Mouse (Mus musculus): ENCODE measurements around the gene Apcs. TPM values are rescaled to one million over a fixed set of nuclear protein-coding genes. Genes with fewer than 3 reads are reported as not detected.

Gene Apcs
- polyA plus RNA-seq (2012; rRNA removed), result not detected in 2 replicates

DNA sequence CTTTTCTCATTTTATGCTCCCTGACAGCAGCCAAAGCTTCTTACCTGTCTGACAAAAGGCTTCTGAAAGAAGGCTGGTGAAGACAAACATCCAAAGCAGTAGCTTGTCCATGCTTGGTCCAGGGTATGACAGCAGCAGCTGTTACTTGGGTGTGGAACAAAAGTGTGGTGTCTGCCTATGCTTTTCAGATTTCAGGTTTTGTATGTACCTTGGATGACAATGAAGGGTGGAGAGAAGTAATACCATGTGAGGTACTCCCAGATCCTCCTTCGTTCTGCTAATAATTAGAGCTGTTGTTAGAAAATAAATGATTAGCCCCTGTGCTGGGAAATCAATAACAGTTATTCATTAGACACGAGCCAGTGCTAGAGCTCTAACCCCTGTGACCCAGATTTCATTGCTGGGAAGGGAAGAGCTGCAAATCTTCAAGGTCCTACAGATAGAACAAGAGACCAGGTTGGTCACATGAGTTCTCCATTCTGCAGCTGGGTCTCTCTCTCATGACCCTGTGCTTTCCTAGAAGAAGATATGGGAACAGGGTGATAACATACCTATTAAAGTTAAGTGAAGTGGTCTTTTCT lies at the start of gene Apcs:
Gene Apcs (minus strand): TSS at position 265 of the 581 bp plus-strand sequence.
- Histone ChIP-seq H3K27me3 (ENCODE audit: control insufficient read depth, insufficient read depth, low read length) (no peaks in the 10 kb centered on the region), H3K4me3 (ENCODE audit: control insufficient read depth, low read depth, low read length) (no peak within 1 kb of the TSS), H3K36me3 (ENCODE audit: control insufficient read depth, insufficient read depth, low read length) (no peaks in the 10 kb centered on the region), H3K4me1 (ENCODE audit: control insufficient read depth, insufficient read depth, low read length) (no peaks in the 10 kb centered on the region), H3K27ac (ENCODE audit: control insufficient read depth, insufficient read depth, low read depth, low read length) (no peak within 1 kb of the TSS)
- TF ChIP-seq POLR2A (IDR thresholded peaks at IDR 0.05; ENCODE audit: control insufficient read depth, low read depth, low read length), result no peak

DNA sequence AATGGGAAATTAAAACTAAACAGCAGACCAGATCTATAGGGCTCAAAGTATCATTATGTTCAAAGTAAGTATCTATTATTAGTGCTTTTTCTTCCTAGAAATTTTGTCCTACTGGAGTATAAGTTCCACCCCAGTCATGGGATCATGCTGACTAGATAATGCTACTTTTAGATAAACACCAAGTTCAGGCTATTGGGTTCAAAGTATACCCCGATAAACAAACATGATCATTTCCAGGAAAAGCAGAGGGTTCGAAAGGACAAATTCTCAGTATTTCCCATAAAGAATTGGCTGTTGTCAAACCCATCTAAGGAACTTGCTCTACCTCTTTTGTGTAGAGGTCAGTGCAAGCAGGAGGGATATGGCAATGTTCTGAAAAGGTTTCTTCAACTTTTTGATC lies 37.4 kb upstream of the Apcs start:
- Histone ChIP-seq H3K27ac (ENCODE audit: control insufficient read depth, insufficient read depth, low read depth, low read length) (no peak overlapping the region), H3K36me3 (ENCODE audit: control insufficient read depth, insufficient read depth, low read length) (no peaks in the 10 kb centered on the region), H3K4me3 (ENCODE audit: control insufficient read depth, low read depth, low read length) (no peak overlapping the region), H3K27me3 (ENCODE audit: control insufficient read depth, insufficient read depth, low read length) (no peaks in the 10 kb centered on the region), H3K4me1 (ENCODE audit: control insufficient read depth, insufficient read depth, low read length) (no peaks in the 10 kb centered on the region)
- no peak for TF ChIP-seq POLR2A (IDR thresholded peaks at IDR 0.05; ENCODE audit: control insufficient read depth, low read depth, low read length)
- no peak for TF ChIP-seq CTCF (IDR thresholded peaks at IDR 0.05; ENCODE audit: control insufficient read depth, insufficient read depth, insufficient replicate concordance, low read depth, low read length)

DNA sequence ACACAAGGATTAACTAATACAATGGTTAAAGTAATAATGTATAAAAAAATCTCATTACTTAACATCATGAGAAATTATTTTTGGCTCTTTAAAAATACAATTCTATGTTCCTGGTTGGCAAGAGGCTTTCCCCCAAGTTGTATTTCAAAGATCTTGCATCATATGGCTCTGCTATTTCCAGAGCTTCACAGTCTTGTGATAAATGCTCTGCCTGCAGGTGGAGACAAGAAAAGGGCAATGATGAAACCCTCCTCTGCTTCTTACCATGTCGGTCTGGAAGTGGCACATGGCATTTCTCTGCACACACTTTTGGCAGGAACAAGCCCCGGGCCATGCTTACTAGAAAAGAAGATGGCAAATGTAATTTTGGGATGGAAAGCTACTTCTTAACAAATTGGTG lies 23.6 kb upstream of the Apcs start:
- no peak overlapping the region for H3K27ac ChIP-seq (ENCODE audit: control insufficient read depth, insufficient read depth, low read depth, low read length)
- no peak for TF ChIP-seq CTCF (IDR thresholded peaks at IDR 0.05; ENCODE audit: control insufficient read depth, insufficient read depth, insufficient replicate concordance, low read depth, low read length)
- TF ChIP-seq POLR2A (IDR thresholded peaks at IDR 0.05; ENCODE audit: control insufficient read depth, low read depth, low read length), result no peak
- no peaks in the 10 kb centered on the region for H3K36me3 ChIP-seq (ENCODE audit: control insufficient read depth, insufficient read depth, low read length)
- no peaks in the 10 kb centered on the region for H3K4me1 ChIP-seq (ENCODE audit: control insufficient read depth, insufficient read depth, low read length)
- H3K4me3 ChIP-seq (ENCODE audit: control insufficient read depth, low read depth, low read length), result no peak overlapping the region
- H3K27me3 ChIP-seq (ENCODE audit: control insufficient read depth, insufficient read depth, low read length), result no peaks in the 10 kb centered on the region

DNA sequence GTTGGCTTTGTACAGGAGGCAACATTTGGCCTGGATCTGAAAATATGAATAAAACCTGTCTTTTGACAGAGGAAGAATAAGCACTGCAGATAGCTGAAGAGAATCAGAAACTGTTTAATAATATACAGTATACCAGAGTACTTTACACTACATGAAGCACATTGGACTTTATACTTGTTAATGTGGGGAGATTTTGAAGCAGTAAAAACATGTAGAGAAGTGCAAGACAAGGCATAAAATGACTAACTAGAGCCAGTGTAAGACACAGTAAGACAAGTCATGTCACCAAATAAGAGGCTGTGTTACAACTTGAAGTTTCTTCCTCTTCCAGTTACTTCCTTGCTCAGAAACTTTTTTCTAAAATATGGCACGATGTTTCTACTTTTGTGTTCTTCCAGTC lies 22.3 kb upstream of the Apcs start:
- Histone ChIP-seq H3K36me3 (ENCODE audit: control insufficient read depth, insufficient read depth, low read length) (no peaks in the 10 kb centered on the region), H3K4me1 (ENCODE audit: control insufficient read depth, insufficient read depth, low read length) (no peaks in the 10 kb centered on the region), H3K4me3 (ENCODE audit: control insufficient read depth, low read depth, low read length) (no peak overlapping the region), H3K27me3 (ENCODE audit: control insufficient read depth, insufficient read depth, low read length) (no peaks in the 10 kb centered on the region), H3K27ac (ENCODE audit: control insufficient read depth, insufficient read depth, low read depth, low read length) (no peak overlapping the region)
- TF ChIP-seq CTCF (IDR thresholded peaks at IDR 0.05; ENCODE audit: control insufficient read depth, insufficient read depth, insufficient replicate concordance, low read depth, low read length) (no peak), POLR2A (IDR thresholded peaks at IDR 0.05; ENCODE audit: control insufficient read depth, low read depth, low read length) (no peak)

DNA sequence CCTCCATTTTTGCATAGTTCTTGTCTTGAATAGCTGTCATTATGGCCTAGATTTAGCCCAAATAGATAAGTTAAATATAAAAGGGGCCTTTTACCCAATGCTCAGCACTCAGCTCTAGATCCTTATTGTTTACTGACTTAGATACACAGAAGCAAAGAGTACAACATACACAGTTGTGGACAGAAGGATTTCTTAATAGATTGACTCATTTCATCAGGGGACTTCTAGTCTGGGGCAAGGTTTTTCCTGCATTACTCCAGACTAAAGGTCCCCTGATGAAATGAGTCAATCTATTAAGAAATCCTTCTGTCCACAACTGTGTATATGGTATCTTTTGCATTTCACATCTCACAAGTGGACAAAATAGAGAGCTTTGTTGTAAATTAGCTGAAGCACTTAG lies 8.5 kb upstream of the Apcs start:
- Histone ChIP-seq H3K4me1 (ENCODE audit: control insufficient read depth, insufficient read depth, low read length) (no peaks in the 10 kb centered on the region), H3K27me3 (ENCODE audit: control insufficient read depth, insufficient read depth, low read length) (no peaks in the 10 kb centered on the region), H3K4me3 (ENCODE audit: control insufficient read depth, low read depth, low read length) (no peak overlapping the region), H3K27ac (ENCODE audit: control insufficient read depth, insufficient read depth, low read depth, low read length) (no peak overlapping the region), H3K36me3 (ENCODE audit: control insufficient read depth, insufficient read depth, low read length) (no peaks in the 10 kb centered on the region)
- TF ChIP-seq CTCF (IDR thresholded peaks at IDR 0.05; ENCODE audit: control insufficient read depth, insufficient read depth, insufficient replicate concordance, low read depth, low read length) (no peak), POLR2A (IDR thresholded peaks at IDR 0.05; ENCODE audit: control insufficient read depth, low read depth, low read length) (no peak)

GRCm38 (mm10) chr1:172895435-172895834 lies 594 bp upstream of the Apcs start:
- no peaks in the 10 kb centered on the region for H3K36me3 ChIP-seq (ENCODE audit: control insufficient read depth, insufficient read depth, low read length)
- no peak overlapping the region for H3K27ac ChIP-seq (ENCODE audit: control insufficient read depth, insufficient read depth, low read depth, low read length)
- no peaks in the 10 kb centered on the region for H3K27me3 ChIP-seq (ENCODE audit: control insufficient read depth, insufficient read depth, low read length)
- H3K4me3 ChIP-seq (ENCODE audit: control insufficient read depth, low read depth, low read length), result no peak overlapping the region
- no peaks in the 10 kb centered on the region for H3K4me1 ChIP-seq (ENCODE audit: control insufficient read depth, insufficient read depth, low read length)
- TF ChIP-seq CTCF (IDR thresholded peaks at IDR 0.05; ENCODE audit: control insufficient read depth, insufficient read depth, insufficient replicate concordance, low read depth, low read length) (no peak), POLR2A (IDR thresholded peaks at IDR 0.05; ENCODE audit: control insufficient read depth, low read depth, low read length) (no peak)

DNA sequence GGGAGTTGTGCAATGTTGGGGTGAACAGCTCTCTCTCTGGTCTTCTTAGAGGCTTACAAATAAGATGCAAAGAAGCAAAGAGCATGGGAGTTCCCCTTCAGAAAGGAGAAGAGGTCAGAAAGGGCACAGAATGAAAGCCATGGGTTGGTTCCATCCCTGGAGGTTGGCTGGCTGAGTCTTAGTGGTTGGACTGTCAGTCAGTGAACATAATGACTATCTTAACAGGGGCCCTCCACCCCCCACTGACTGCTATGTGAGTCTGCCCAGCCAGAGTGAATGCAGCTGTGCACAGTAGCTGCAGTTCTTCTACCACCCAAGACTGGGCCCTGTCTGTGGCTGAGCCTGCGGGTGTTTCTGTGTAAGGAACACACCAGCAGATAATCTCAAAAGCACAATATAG lies 18.2 kb downstream of the Apcs start:
- Histone ChIP-seq H3K4me3 (ENCODE audit: control insufficient read depth, low read depth, low read length) (no peak overlapping the region), H3K4me1 (ENCODE audit: control insufficient read depth, insufficient read depth, low read length) (no peaks in the 10 kb centered on the region), H3K27me3 (ENCODE audit: control insufficient read depth, insufficient read depth, low read length) (no peaks in the 10 kb centered on the region), H3K27ac (ENCODE audit: control insufficient read depth, insufficient read depth, low read depth, low read length) (no peak overlapping the region), H3K36me3 (ENCODE audit: control insufficient read depth, insufficient read depth, low read length) (no peaks in the 10 kb centered on the region)
- TF ChIP-seq POLR2A (IDR thresholded peaks at IDR 0.05; ENCODE audit: control insufficient read depth, low read depth, low read length), result no peak
- no peak for TF ChIP-seq CTCF (IDR thresholded peaks at IDR 0.05; ENCODE audit: control insufficient read depth, insufficient read depth, insufficient replicate concordance, low read depth, low read length)

- H3K27ac ChIP-seq (ENCODE audit: control insufficient read depth, insufficient read depth, low read depth, low read length), result no peak overlapping the region
- TF ChIP-seq POLR2A (IDR thresholded peaks at IDR 0.05; ENCODE audit: control insufficient read depth, low read depth, low read length) (no peak), CTCF (IDR thresholded peaks at IDR 0.05; ENCODE audit: control insufficient read depth, insufficient read depth, insufficient replicate concordance, low read depth, low read length) (no peak)
- H3K4me3 ChIP-seq (ENCODE audit: control insufficient read depth, low read depth, low read length), result no peak overlapping the region
- H3K27me3 ChIP-seq (ENCODE audit: control insufficient read depth, insufficient read depth, low read length), result no peaks in the 10 kb centered on the region
- H3K4me1 ChIP-seq (ENCODE audit: control insufficient read depth, insufficient read depth, low read length), result no peaks in the 10 kb centered on the region
- no peaks in the 10 kb centered on the region for H3K36me3 ChIP-seq (ENCODE audit: control insufficient read depth, insufficient read depth, low read length)
Measured at GRCm38 (mm10) chr1:172875265-172875664, 19.6 kb downstream of the Apcs start.
